Mouse (Mus musculus): ENCODE measurements around the gene Sox30. TPM values are rescaled to one million over a fixed set of nuclear protein-coding genes. Genes with fewer than 3 reads are reported as not detected.
A peak's percentile ranks its signal among the peaks of the same experiment; 100 is the strongest.
"Not testable (repeated sequence)": the region's sequence is repeated elsewhere in the genome, so short reads cannot be mapped to it uniquely, and the experiment has no call there.

The Sox30 gene
- polyA plus RNA-seq, 1 experiment = not detected

DNA sequence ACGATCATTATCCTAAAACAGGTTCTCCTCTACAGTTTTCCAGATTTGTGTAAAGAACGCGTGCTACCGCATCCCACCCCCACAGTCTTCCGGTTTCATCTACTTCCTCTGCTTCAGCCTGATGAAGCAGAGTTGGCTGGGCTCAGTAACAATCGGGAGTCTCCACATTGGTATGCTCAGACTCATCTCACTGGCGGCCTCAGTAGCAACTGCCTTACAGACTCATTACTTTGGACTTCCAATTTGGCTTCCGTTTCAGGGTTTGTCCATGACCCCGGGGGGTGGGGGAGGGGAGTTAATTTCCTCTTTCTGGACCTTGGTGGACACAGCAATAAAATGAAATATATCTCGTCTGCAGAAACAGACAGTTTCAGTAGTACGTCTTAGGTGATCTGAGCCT lies 59.2 kb downstream of the Sox30 start:
- Histone ChIP-seq H3K4me3 (replicated peaks; ENCODE audit: control insufficient read depth, low read depth, low read length) (no peak overlapping the region), H3K27ac (ENCODE audit: control insufficient read depth, insufficient read depth, low read depth, low read length, poor library complexity) (no peak overlapping the region), H3K4me1 (ENCODE audit: control insufficient read depth, insufficient read depth, low read length) (no peaks in the 10 kb centered on the region)
- no peak for TF ChIP-seq CTCF (IDR thresholded peaks at IDR 0.05; ENCODE audit: control insufficient read depth, insufficient read depth, low read length)
- TF ChIP-seq POLR2A (IDR thresholded peaks at IDR 0.05; ENCODE audit: borderline replicate concordance, control insufficient read depth, low read depth, low read length) = no peak
- 44% methylated on average over 11 of the region's 11 CpGs for WGBS

DNA sequence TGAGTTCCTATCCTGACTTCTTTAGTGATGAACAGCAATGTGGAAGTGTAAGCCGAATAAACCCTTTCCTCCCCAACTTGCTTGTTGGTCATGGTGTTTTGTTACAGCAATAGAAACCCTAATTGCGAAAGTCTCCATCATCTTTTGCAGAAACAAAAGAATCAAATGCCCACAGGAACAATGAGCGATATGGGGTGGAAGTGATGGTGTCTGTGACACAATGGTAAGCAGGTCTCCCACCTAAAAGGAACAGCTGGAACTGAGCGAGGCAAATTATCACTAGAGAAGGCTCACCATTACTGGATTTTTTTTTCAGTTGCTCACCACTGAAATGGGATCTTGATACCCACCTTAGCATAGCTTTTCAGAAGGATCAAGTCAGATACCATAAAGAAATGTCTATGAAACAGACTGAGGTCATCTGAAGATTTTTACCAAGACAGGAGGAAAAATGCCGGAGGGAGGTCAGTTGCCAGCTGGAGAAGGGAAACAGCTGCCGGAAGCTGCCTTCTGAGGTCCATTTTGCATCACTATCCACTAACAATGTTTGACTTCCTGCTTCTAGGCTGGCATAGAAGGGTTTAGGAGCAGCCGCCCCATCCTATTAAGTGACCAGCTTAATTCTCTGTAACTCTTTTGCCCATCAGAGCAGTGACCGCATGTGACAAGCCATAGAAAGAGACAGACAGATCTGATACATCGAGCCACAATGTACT lies 60.9 kb downstream of the Sox30 start:
- Histone ChIP-seq H3K4me3 (replicated peaks; ENCODE audit: control insufficient read depth, low read depth, low read length) (no peak overlapping the region), H3K27ac (ENCODE audit: control insufficient read depth, insufficient read depth, low read depth, low read length, poor library complexity) (no peak overlapping the region), H3K4me1 (ENCODE audit: control insufficient read depth, insufficient read depth, low read length) (no peaks in the 10 kb centered on the region)
- 79% methylated on average over 9 of the region's 9 CpGs for WGBS
- TF ChIP-seq CTCF (IDR thresholded peaks at IDR 0.05; ENCODE audit: control insufficient read depth, insufficient read depth, low read length) (no peak), POLR2A (IDR thresholded peaks at IDR 0.05; ENCODE audit: borderline replicate concordance, control insufficient read depth, low read depth, low read length) (no peak)

DNA sequence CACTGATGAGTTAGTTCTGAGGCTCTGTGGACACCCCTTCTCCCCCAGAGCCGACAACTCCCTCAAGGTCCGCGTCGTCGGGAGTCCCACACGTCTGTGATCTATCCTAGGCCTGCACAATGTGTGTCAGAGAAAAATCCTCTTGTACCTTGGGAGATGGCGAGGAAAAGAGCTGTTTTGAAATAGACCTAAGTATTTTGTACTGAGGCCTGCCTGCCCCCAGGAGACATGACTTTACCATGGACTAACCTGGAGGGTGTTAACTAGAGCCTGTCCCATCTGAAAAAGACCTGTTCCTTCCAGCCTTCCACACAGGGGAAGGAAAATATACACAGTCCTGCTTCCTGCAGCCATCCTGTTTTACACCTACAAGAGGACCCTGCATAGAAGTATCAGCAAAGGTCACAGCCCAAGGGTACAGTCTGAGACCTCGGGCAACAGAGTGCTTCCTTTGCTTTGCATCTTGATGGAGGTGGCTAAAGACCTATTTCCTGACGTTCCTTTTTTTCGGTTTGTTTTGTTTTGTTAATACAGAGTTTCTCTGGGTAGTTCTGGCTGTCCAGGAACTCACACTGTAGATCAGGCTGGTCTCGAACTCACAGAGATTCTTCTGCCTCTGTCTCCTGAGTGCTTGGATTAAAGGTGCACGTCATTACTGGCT lies 61.6 kb downstream of the Sox30 start:
- no peak for TF ChIP-seq POLR2A (IDR thresholded peaks at IDR 0.05; ENCODE audit: borderline replicate concordance, control insufficient read depth, low read depth, low read length)
- Histone ChIP-seq H3K4me3 (replicated peaks; ENCODE audit: control insufficient read depth, low read depth, low read length) (no peak overlapping the region), H3K4me1 (ENCODE audit: control insufficient read depth, insufficient read depth, low read length) (no peaks in the 10 kb centered on the region), H3K27ac (ENCODE audit: control insufficient read depth, insufficient read depth, low read depth, low read length, poor library complexity) (no peak overlapping the region)
- 66% methylated on average over 12 of the region's 12 CpGs for WGBS

DNA sequence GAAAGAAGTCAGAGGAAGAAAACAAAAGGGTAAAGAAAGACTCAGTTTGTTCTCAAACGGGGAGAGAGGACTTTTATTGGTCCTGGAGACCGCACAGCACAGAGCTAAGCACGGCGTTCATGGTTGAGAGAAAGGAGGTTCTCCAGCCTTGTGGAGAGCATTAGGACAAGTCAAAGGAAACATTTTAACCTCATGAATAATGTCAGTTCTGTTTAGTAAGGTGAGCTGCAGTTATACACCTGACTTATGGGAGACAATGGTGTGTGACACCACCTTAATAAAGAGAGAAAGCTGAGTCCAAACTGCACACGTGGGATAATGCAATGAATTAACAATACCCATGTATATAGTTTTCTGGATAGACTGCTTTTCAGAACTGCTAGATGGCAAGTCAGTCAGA lies 64.7 kb downstream of the Sox30 start:
- Histone ChIP-seq H3K27ac (ENCODE audit: control insufficient read depth, insufficient read depth, low read depth, low read length, poor library complexity) (no peak overlapping the region), H3K4me3 (replicated peaks; ENCODE audit: control insufficient read depth, low read depth, low read length) (no peak overlapping the region), H3K4me1 (ENCODE audit: control insufficient read depth, insufficient read depth, low read length) (no peaks in the 10 kb centered on the region)
- WGBS = 85% methylated on average over 5 of the region's 5 CpGs
- TF ChIP-seq CTCF (IDR thresholded peaks at IDR 0.05; ENCODE audit: control insufficient read depth, insufficient read depth, low read length) (no peak), POLR2A (IDR thresholded peaks at IDR 0.05; ENCODE audit: borderline replicate concordance, control insufficient read depth, low read depth, low read length) (no peak)

DNA sequence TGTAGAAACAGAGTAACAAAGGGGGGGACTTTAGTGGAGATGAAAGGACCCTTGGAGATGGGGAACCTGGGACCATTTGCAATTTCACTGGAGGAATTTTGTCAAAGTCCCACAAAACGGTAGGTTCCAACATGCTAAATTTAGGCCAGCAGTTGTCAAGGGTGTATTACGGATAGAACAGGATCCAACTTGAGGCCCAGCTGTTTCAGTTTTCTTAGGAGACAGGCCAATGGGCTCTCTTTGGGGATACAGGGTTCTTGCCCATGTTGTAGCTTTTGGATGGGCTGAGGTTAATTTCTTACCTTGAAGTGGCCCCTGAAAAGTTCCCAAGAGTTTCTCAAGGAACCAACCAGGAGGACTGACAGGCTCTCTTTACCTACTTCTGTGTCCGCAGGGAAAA lies 67.2 kb downstream of the Sox30 start:
- H3K4me3 ChIP-seq (replicated peaks; ENCODE audit: control insufficient read depth, low read depth, low read length) = no peak overlapping the region
- no peak for TF ChIP-seq CTCF (IDR thresholded peaks at IDR 0.05; ENCODE audit: control insufficient read depth, insufficient read depth, low read length)
- no peak for TF ChIP-seq POLR2A (IDR thresholded peaks at IDR 0.05; ENCODE audit: borderline replicate concordance, control insufficient read depth, low read depth, low read length)
- WGBS = 91% methylated on average over 3 of the region's 3 CpGs
- H3K4me1 ChIP-seq (ENCODE audit: control insufficient read depth, insufficient read depth, low read length) = no peaks in the 10 kb centered on the region
- no peak overlapping the region for H3K27ac ChIP-seq (ENCODE audit: control insufficient read depth, insufficient read depth, low read depth, low read length, poor library complexity)

DNA sequence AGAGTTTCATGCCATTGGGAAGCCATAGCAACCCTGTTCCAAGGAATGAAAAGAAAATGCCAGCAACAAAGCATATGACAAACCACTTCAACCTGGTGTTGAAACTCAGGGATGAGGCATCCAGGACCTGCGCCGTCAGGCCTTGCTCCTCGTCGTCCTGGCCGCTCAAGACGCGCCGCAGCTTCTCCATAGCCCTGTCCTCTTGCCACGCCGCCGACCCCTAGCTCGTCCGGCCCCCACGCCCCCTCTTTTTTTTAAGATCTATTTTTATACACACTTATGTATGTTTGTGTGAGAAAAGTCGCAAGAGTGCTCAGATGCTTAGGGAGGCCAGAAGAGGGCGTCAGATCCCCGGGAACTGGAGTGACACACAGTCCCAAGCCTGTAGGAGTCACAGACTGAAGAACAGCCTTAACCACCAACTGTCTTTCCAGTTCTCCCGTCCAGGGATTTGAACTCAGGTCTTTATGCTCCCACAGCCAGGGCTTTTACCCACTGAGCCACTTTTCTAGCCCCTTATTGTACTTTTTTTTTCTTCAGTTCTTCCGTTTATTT lies 72.1 kb downstream of the Sox30 start, which contains the start of gene Gm12166:
Gm12166 (minus strand) TSS at position 217 of the 555 bp plus-strand sequence.
- TF ChIP-seq CTCF (IDR thresholded peaks at IDR 0.05; ENCODE audit: control insufficient read depth, insufficient read depth, low read length) = peak; percentile 86
- H3K4me3 ChIP-seq (replicated peaks; ENCODE audit: control insufficient read depth, low read depth, low read length); H3K4me1 ChIP-seq (ENCODE audit: control insufficient read depth, insufficient read depth, low read length); H3K27ac ChIP-seq (ENCODE audit: control insufficient read depth, insufficient read depth, low read depth, low read length, poor library complexity): not testable (repeated sequence)
- 41% methylated on average over 19 of the region's 19 CpGs for WGBS

DNA sequence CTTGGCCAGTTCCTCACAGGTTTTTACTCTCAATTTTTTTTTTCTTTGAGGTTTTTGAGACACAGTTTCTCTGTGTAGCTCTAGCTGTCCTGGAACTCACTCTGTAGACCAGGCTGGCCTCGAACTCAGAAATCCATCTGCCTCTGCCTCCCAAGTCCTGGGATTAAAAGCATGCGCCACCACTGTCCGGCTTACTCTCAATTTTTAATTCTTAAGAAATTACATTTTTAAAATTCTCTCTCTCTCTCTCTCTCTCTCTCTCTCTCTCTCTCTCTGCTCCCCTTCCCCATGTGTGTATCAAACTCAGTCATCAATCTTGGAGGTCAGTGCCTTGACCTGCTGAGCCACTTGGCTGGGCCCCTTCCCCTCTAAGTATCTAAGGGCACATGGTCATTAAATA lies 73.3 kb downstream of the Sox30 start:
- 84% methylated on average over 3 of the region's 3 CpGs for WGBS
- H3K4me1 ChIP-seq (ENCODE audit: control insufficient read depth, insufficient read depth, low read length); H3K4me3 ChIP-seq (replicated peaks; ENCODE audit: control insufficient read depth, low read depth, low read length); H3K27ac ChIP-seq (ENCODE audit: control insufficient read depth, insufficient read depth, low read depth, low read length, poor library complexity): not testable (repeated sequence)

DNA sequence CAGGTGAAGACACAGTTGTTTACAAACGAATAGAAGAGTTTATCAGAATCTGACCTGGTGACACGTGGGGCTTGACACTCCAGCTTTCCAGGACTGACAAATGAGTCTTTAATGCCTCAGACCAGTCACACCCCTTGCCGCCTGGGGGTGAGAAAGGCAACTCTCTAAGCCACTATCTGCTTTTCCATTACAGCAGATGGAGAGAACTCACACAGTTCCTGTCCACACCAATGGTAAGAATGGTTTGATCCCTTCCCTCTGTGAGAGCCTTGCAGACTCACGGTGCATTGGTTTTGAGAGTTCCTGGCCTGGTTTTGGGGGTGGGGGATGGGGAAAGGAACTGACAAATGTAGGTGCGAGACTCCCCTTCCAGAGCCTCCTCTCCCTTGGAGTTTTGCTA lies 74.2 kb downstream of the Sox30 start:
- 55% methylated on average over 5 of the region's 5 CpGs for WGBS
- TF ChIP-seq CTCF (IDR thresholded peaks at IDR 0.05; ENCODE audit: control insufficient read depth, insufficient read depth, low read length) = no peak
- TF ChIP-seq POLR2A (IDR thresholded peaks at IDR 0.05; ENCODE audit: borderline replicate concordance, control insufficient read depth, low read depth, low read length) = no peak
- Histone ChIP-seq H3K4me3 (replicated peaks; ENCODE audit: control insufficient read depth, low read depth, low read length) (no peak overlapping the region), H3K4me1 (ENCODE audit: control insufficient read depth, insufficient read depth, low read length) (no peaks in the 10 kb centered on the region; the same call in 1 of the 2 replicates), H3K27ac (ENCODE audit: control insufficient read depth, insufficient read depth, low read depth, low read length, poor library complexity) (no peak overlapping the region)
